Mouse (Mus musculus) olfactory bulb, adult 2 months (tissue): ENCODE data around the gene Togaram2.

Experiments
- CTCF ChIP-seq: fragments of 200-500 bp; IDR thresholded peaks from 2 replicates; pipeline ENCODE4 v1.5.1; 2012; ENCODE audit warnings: low read depth, mild to moderate bottlenecking, low read length, moderate library complexity; ENCODE audit not compliant: insufficient read depth
- POLR2A ChIP-seq: fragments of 200-500 bp; IDR thresholded peaks from 2 replicates; pipeline ENCODE4 v1.6.1; 2012; ENCODE audit warnings: mild to moderate bottlenecking, low read depth, low read length, moderate library complexity; ENCODE audit not compliant: insufficient read depth

DNA sequence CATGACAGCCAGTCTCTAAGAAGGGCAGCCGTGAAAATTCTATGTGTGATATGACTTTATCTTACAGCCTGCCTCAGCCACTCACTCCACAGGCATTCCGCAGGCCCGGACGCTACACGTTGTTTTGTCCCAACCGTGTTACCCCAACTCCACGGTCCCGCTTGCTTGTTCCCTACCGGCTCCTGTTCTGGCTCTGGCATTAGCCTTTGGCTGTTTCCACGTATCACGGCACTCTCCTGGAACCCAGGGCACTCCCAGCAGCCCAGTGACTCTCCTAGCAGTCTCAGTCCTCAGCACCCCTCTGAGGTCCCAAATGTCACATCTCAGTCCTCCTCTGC, 25.5 kb downstream of the Togaram2 start:
- TF ChIP-seq POLR2A (no peak), CTCF (no peak)
